Mouse (Mus musculus) layer of hippocampus, adult 2 months (tissue): ENCODE measurements at regions not wholly inside any gene's neighbourhood (a gene's known extent, or its start where the extent isn't known, plus 50 kb on each side); places are given as distances from the start of the nearest gene placed in this dataset.

ENCODE experiments used
- DNase-seq, 2 experiments: peaks; one replicate each; pipeline ENCODE4 v3.0.0; 2022; ENCODE audit warnings: low spot score in 2 of 2
- H3K27ac ChIP-seq: fragments of 200-600 bp; 2 replicates; pipeline ENCODE4 v1.8.1; 2022
- H3K4me3 ChIP-seq: fragments of 200-600 bp; 2 replicates; pipeline ENCODE4 v1.8.1; 2022; ENCODE audit warnings: mild to moderate bottlenecking
- CTCF ChIP-seq: fragments of 200-600 bp; conservative IDR thresholded peaks from 2 replicates; pipeline ENCODE4 v1.8.1; 2022; ENCODE audit warnings: antibody characterized with exemption, mild to moderate bottlenecking, moderate library complexity

DNA sequence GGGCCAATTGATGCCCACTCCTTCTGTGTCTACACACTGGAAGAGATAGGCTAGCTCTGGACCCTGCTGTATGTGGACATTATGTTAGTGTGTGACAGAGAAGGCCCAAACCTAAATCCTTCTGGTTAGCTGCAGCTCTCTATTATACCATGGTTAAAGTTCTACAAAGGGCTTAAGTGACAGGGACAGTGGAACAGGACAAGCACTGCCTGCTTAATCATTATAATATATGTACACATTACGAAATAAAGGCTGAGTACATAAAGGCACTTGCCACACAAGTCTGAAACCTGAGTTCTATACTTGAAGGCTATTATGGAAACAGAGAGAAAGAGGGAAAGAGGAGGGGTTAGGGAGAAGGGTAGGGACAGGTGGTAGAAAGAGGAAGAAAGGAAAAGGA is 55.2 kb downstream of the Rdh14 start:
- DNase-seq = no peak
- Histone ChIP-seq H3K4me3 (no peak overlapping the region), H3K27ac (no peak overlapping the region)
- no peak for TF ChIP-seq CTCF

DNA sequence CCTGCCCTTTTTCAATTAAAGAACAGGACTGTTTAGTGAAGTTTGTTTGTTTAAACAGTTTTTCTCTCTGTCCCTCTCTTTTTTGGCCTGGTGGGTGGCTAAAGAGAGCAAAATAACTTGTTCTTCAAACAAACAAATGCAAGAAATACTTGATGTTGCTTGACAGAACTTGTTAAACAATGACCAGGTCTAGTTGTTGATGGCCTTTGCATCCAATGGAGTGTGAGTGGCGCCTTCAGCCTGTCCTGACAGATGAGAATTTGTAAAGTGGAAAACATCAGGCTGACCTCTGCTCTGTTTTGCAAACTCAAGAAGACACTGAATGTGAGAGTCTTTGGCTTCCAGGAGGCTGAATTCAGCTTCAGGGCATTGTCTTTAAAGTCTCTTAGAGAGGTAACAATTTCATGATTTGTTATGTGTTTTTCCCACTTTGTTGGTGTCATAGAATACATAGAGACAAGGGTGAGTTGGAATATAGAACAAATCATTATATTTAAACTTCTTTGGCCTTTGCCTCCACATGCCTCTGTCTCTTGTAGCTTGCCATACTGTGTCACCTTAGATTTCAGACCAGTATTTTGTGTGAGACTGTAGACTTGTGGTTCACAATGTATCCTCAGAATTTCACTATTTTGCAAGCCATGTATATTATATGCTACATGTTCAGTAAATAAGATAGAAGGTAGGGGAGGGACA is 67.5 kb downstream of the Rdh14 start:
- no peak overlapping the region for H3K27ac ChIP-seq
- H3K4me3 ChIP-seq = no peak overlapping the region
- TF ChIP-seq CTCF = no peak
- DNase-seq = no peak

- no peak for DNase-seq
- Histone ChIP-seq H3K27ac (no peak overlapping the region), H3K4me3 (no peak overlapping the region)
- no peak for TF ChIP-seq CTCF
Measured at GRCm38 (mm10) chr12:10461796-10462195, 71.2 kb downstream of the Rdh14 start.

DNA sequence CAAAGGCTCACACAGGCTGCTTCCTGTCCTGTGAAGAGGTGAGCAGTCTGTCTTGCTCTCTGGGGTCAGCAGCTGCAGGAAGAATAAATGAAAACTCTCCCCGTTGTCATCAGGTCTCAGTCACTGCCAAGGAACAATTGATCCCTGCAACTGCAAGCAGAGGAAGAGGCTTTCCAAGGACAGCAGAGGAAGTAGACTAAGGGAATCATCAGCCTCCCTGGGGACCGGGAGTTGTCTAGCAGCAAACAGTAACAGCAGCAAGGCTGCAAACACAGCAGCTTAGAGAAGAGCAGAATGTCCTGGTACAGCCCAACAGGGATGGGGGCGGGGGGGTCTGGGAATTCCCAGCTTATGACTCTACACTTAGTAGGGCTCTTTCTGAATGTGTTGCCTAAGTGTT is 72.4 kb downstream of the Rdh14 start:
- H3K27ac ChIP-seq = no peak overlapping the region
- no peak for TF ChIP-seq CTCF
- no peak overlapping the region for H3K4me3 ChIP-seq
- no peak for DNase-seq

GRCm38 (mm10) chr12:10473986-10474385 is 83.4 kb downstream of the Rdh14 start:
- Histone ChIP-seq H3K27ac (no peak overlapping the region), H3K4me3 (no peak overlapping the region)
- DNase-seq = peak in 1 of 2 experiments; percentile 7
- TF ChIP-seq CTCF = no peak

GRCm38 (mm10) chr12:10480781-10481180 is 90.2 kb downstream of the Rdh14 start:
- TF ChIP-seq CTCF = no peak
- DNase-seq = no peak
- H3K4me3 ChIP-seq = no peak overlapping the region
- H3K27ac ChIP-seq = no peak overlapping the region

- no peak overlapping the region for H3K27ac ChIP-seq
- no peak for DNase-seq
- no peak for TF ChIP-seq CTCF
- no peak overlapping the region for H3K4me3 ChIP-seq
Measured at GRCm38 (mm10) chr12:10482294-10483010, 91.9 kb downstream of the Rdh14 start.

GRCm38 (mm10) chr12:10506721-10507120 is 116.1 kb downstream of the Rdh14 start:
- Histone ChIP-seq H3K4me3 (no peak overlapping the region), H3K27ac (no peak overlapping the region)
- no peak for TF ChIP-seq CTCF
- no peak for DNase-seq

GRCm38 (mm10) chr12:10513526-10513925 is 123.0 kb downstream of the Rdh14 start:
- DNase-seq = peak; percentile 17 to 34
- no peak for TF ChIP-seq CTCF

GRCm38 (mm10) chr12:10514278-10514677 is 123.7 kb downstream of the Rdh14 start:
- DNase-seq = no peak
- Histone ChIP-seq H3K27ac (no peak overlapping the region), H3K4me3 (no peak overlapping the region)
- TF ChIP-seq CTCF = no peak

More at GRCm38 (mm10) chr12:10513526-10513925, 123.0 kb downstream of the Rdh14 start:
- Histone ChIP-seq H3K4me3 (no peak overlapping the region), H3K27ac (no peak overlapping the region)

DNA sequence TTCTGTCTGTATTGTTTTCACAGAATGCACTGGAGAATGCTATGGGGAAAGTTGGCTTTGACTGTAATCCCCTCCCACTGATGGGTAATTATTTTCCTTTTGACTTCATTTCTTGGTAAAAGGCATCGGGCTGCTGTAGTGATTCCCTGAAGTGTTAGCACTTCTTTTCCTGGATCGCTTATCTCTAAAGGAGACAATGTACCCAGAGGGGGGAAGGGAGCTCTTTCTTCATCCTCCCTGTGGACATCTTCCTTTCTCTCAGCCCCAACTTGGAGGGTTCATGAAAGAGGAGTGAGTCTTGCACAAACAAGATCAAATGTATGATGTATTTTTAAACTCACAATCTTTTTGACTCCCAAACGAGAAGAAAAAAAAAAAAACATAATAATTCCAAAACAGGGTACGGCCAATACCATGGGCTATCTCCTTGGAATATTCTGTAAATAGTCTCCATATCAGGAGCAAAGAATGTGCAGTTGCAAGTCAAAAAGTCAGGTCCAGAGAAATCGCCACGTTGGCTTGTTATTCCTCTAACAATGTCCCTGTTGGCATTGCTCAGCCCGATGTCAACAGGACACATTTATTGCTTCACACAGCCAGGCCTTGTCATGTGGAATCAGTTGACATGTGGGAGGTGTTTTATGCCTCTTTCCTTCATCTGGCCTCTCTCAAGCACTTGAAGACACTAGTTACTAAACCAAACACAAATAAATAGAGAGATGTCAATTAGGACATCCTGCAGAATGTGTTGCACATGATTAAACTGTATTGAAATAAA is 134.1 kb downstream of the Rdh14 start:
- no peak for TF ChIP-seq CTCF
- Histone ChIP-seq H3K4me3 (no peak overlapping the region), H3K27ac (no peak overlapping the region)
- no peak for DNase-seq

DNA sequence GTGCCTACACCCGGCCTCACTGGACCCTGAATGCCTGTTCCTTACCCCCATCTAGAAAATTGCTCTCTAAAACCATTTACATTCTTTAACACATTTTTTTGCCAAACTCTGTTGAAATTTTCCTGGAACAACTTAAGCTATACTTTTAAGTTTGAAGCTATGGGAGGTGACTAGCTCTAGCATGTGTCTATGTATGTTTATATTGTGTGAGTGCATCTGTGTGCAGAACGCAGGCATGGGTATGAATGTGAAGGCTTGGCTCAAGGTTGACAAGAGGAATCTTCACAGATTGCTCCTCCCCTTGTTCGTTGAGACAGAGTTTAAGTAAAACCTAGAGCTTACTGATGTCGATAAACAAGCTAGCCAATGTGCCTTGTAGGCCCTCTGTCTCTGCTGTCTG is 135.4 kb downstream of the Rdh14 start:
- TF ChIP-seq CTCF = no peak
- H3K4me3 ChIP-seq = no peak overlapping the region
- DNase-seq = no peak
- no peak overlapping the region for H3K27ac ChIP-seq

DNA sequence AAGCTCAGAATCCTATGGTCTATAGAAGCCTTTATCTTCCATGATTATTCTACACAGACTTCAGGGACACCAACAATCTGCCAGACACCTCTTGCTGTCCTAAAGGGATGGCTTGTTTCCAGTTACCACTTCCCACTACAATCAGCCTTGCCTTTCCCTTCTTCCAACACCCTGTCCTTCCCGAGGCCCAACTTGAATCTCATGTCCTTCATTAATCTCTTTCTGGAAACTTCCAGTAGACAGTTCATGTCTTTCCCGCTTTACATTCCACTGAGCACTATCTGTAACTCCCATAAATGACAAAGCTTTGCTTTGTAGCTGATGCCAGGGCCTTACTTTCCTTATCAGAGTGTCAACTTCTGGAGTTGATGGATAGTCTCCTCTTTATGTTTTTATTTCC is 138.5 kb downstream of the Rdh14 start:
- no peak for DNase-seq

More for the DNA sequence above, 138.5 kb downstream of the Rdh14 start:
- no peak overlapping the region for H3K4me3 ChIP-seq
- H3K27ac ChIP-seq = no peak overlapping the region
- no peak for TF ChIP-seq CTCF
